In the genomic region with DNA sequence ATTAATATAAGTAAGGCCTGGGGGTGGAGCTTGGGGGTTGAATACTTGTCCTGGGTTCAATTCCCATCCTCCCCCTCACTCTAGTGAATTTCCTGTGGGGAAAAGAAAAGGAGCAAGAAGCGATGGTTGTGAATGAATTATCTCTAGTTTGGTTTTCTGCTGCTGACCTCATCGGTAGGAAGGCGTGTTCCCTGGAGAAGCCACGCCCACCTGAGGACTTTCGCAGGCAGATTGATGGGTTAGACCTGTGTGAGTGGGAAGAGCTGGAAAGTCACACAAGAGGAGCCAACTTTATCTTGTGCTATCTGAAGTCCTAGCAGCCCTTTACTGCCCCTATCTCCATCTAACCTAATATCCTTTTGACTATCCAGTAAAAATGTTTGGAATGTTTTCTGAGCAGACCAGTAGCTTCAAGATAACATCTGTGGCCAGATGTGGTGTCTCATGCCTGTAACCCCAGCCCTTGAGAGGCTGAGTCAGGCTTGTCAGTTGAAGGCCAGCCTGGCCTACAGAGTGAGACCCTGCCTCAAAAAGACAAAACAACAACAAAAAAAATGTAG, we compare ENCODE assay signal across 16 mouse cellular contexts. TPM values are rescaled to one million over a fixed set of nuclear protein-coding genes. Genes with fewer than 3 reads are reported as not detected.
A peak's percentile ranks its signal among the peaks of the same experiment; 100 is the strongest.
DNase-seq lines count a peak whose midpoint lies in the region; ATAC-seq and TF ChIP-seq lines count a peak whose summit lies in the region.
"Had no signal": no experiment of that assay in that cellular context is flagged by ENCODE, and none has a peak within 500 bp of the region (broad histone marks: within the 10 kb centered on the region; RNA-seq: fewer than 3 reads in every experiment).

No protein-coding gene starts in this region.

- H3ac ChIP-seq in myocyte (ENCODE audit: control insufficient read depth, insufficient read length), result no peak overlapping the region

- no peak overlapping the region for H3K4me2 ChIP-seq in kidney, embryonic 16.5 days (replicated peaks; ENCODE audit: low read depth, low read length)
- H3K4me2 ChIP-seq in myocyte (ENCODE audit: low read depth), result peak overlapping the region; percentile 20
- H3K4me2 ChIP-seq in forebrain, embryonic 12.5 days, result no peak overlapping the region
- H3K4me2 ChIP-seq: embryonic facial prominence, embryonic 15.5 days; limb, embryonic 13.5 days; midbrain, embryonic 15.5 days had no signal

- H3K4me1 ChIP-seq in kidney, embryonic 16.5 days (ENCODE audit: insufficient read depth, low read length), result no peaks in the 10 kb centered on the region
- peaks cover 0 to 19% of the 10 kb centered on the region in 2 experiments; a peak in 2 of 4 replicates for H3K4me1 ChIP-seq in MEL (ENCODE audit: control insufficient read depth in 1 of 2, insufficient read depth in 2 of 2, low read length in 2 of 2)
- no peaks in the 10 kb centered on the region for H3K4me1 ChIP-seq in hindbrain, embryonic 10.5 days (replicated peaks)
- H3K4me1 ChIP-seq in forebrain, embryonic 12.5 days, result no peaks in the 10 kb centered on the region
- H3K4me1 ChIP-seq: embryonic facial prominence, embryonic 15.5 days; limb, embryonic 13.5 days; midbrain, embryonic 15.5 days had no signal

- TF ChIP-seq CTCF in MEL (IDR thresholded peaks at IDR 0.05 in 2 of 3, conservative IDR thresholded peaks at IDR 0.05 in 1 of 3; ENCODE audit: control insufficient read depth in 1 of 3, insufficient read depth in 1 of 3, low read depth in 2 of 3, low read length in 3 of 3, poor library complexity in 1 of 3, severe bottlenecking in 1 of 3), result no peak

- H3K27me3 ChIP-seq in kidney, embryonic 16.5 days (ENCODE audit: insufficient read depth, low read length), result no peaks in the 10 kb centered on the region
- H3K27me3 ChIP-seq in MEL (ENCODE audit: control insufficient read depth in 1 of 2, insufficient read depth in 2 of 2, low read length in 2 of 2) (peaks cover 0 to 1% of the 10 kb centered on the region in 2 experiments; a peak in 2 of 4 replicates), myocyte (ENCODE audit: control insufficient read depth, insufficient read depth, insufficient read length) (no peaks in the 10 kb centered on the region)
- H3K27me3 ChIP-seq in hindbrain, embryonic 10.5 days (ENCODE audit: insufficient read depth, poor library complexity, severe bottlenecking), result no peaks in the 10 kb centered on the region
- H3K27me3 ChIP-seq in forebrain, embryonic 12.5 days, result no peaks in the 10 kb centered on the region
- H3K27me3 ChIP-seq: embryonic facial prominence, embryonic 15.5 days; limb, embryonic 13.5 days; midbrain, embryonic 15.5 days had no signal

- no peak for TF ChIP-seq EP300 in MEL (IDR thresholded peaks at IDR 0.05; ENCODE audit: low read depth in 1 of 2, low read length in 2 of 2)

- no peaks in the 10 kb centered on the region for H3K36me3 ChIP-seq in kidney, embryonic 16.5 days (ENCODE audit: insufficient read depth, low read length)
- peaks cover 0 to 10% of the 10 kb centered on the region in 2 experiments; a peak in 2 of 4 replicates for H3K36me3 ChIP-seq in MEL (ENCODE audit: control insufficient read depth in 1 of 2, insufficient read depth in 2 of 2, low read length in 2 of 2)
- H3K36me3 ChIP-seq in myocyte (ENCODE audit: control insufficient read depth, insufficient read depth), result no peaks in the 10 kb centered on the region
- H3K36me3 ChIP-seq in hindbrain, embryonic 10.5 days, result no peaks in the 10 kb centered on the region
- no peaks in the 10 kb centered on the region for H3K36me3 ChIP-seq in forebrain, embryonic 12.5 days (replicated peaks)
- H3K36me3 ChIP-seq: embryonic facial prominence, embryonic 15.5 days; limb, embryonic 13.5 days; midbrain, embryonic 15.5 days had no signal

- WGBS in kidney, embryonic 16.5 days, result 59% methylated on average over 5 of the region's 5 CpGs
- 68% methylated on average over 5 of the region's 5 CpGs for WGBS in hindbrain, embryonic 10.5 days
- 59% methylated on average over 5 of the region's 5 CpGs for WGBS in forebrain, embryonic 12.5 days

- ATAC-seq in kidney, embryonic 16.5 days (ENCODE audit: low FRiP score, low TSS enrichment), result 0 out of 2 replicates have a peak, but pooled peaks have one; percentile 31
- 0 out of 2 replicates have a peak, but pooled peaks have one; percentile 43 for ATAC-seq in erythroblast, adult 5-6 weeks (replicated peaks; ENCODE audit: low FRiP score, poor library complexity, severe bottlenecking)
- ATAC-seq in forebrain, embryonic 12.5 days (ENCODE audit: low FRiP score), result no peak
- ATAC-seq: forebrain, embryonic 14.5 days; intestine, postnatal 0 days; midbrain, embryonic 15.5 days had no signal

- peak overlapping the region; percentile 47; the same call in 1 of the 2 replicates for H3K27ac ChIP-seq in kidney, embryonic 16.5 days (ENCODE audit: low read length)
- H3K27ac ChIP-seq in MEL (ENCODE audit: control insufficient read depth, low read depth, low read length), result no peak overlapping the region
- H3K27ac ChIP-seq in hindbrain, embryonic 10.5 days, result no peak overlapping the region
- H3K27ac ChIP-seq in forebrain, embryonic 12.5 days, result no peak overlapping the region
- H3K27ac ChIP-seq: embryonic facial prominence, embryonic 15.5 days; limb, embryonic 13.5 days; liver, embryonic 14.5 days; midbrain, embryonic 15.5 days had no signal

- DNase-seq in kidney, adult 9 months, result no peak
- DNase-seq in MEL (ENCODE audit: low read depth, low spot score), result peak; percentile 32
- DNase-seq in hindbrain, embryonic 10.5 days (ENCODE audit: low spot score), result no peak
- DNase-seq: cerebellum, postnatal 10 days; embryo, embryonic 11 days; layer of hippocampus, adult 9-11 months had no signal

- no peak for TF ChIP-seq RAD21 in MEL (IDR thresholded peaks at IDR 0.05; ENCODE audit: low read depth, low read length)

- TF ChIP-seq POLR2A in MEL (IDR thresholded peaks at IDR 0.05; ENCODE audit: control insufficient read depth in 1 of 2, insufficient read depth in 1 of 2, low read depth in 1 of 2, low read length in 2 of 2, poor library complexity in 1 of 2), result no peak
- no peak for TF ChIP-seq POLR2A in myocyte (IDR thresholded peaks at IDR 0.05; ENCODE audit: insufficient read length, low read depth)

- no peak overlapping the region for H3K4me3 ChIP-seq in kidney, embryonic 16.5 days (ENCODE audit: low read length)
- H3K4me3 ChIP-seq in MEL (ENCODE audit: control insufficient read depth in 1 of 2, insufficient read depth in 1 of 2, low read depth in 2 of 2, low read length in 2 of 2) (no peak overlapping the region), myocyte (no peak overlapping the region)
- H3K4me3 ChIP-seq in hindbrain, embryonic 10.5 days, result no peak overlapping the region
- no peak overlapping the region for H3K4me3 ChIP-seq in forebrain, embryonic 12.5 days (replicated peaks)
- H3K4me3 ChIP-seq: embryonic facial prominence, embryonic 15.5 days; limb, embryonic 13.5 days; midbrain, embryonic 15.5 days had no signal

- no peaks in the 10 kb centered on the region for H3K79me2 ChIP-seq in MEL (ENCODE audit: control insufficient read depth, insufficient read depth, low read length, poor library complexity)
- no peaks in the 10 kb centered on the region for H3K79me2 ChIP-seq in myocyte (ENCODE audit: control insufficient read depth, insufficient read depth)

- no peaks in the 10 kb centered on the region for H3K9me3 ChIP-seq in kidney, embryonic 16.5 days (ENCODE audit: low read length)
- no peaks in the 10 kb centered on the region for H3K9me3 ChIP-seq in MEL (replicated peaks; ENCODE audit: insufficient read depth, low read length)
- no peaks in the 10 kb centered on the region for H3K9me3 ChIP-seq in hindbrain, embryonic 10.5 days
- H3K9me3 ChIP-seq in forebrain, embryonic 12.5 days, result no peaks in the 10 kb centered on the region
- H3K9me3 ChIP-seq: embryonic facial prominence, embryonic 15.5 days; limb, embryonic 13.5 days; midbrain, embryonic 15.5 days had no signal

- no peak overlapping the region for H3K9ac ChIP-seq in kidney, embryonic 16.5 days (replicated peaks; ENCODE audit: low read length)
- H3K9ac ChIP-seq in MEL (ENCODE audit: control insufficient read depth, low read depth, low read length, poor library complexity, severe bottlenecking), result no peak overlapping the region
- H3K9ac ChIP-seq in forebrain, embryonic 12.5 days, result no peak overlapping the region
- H3K9ac ChIP-seq: embryonic facial prominence, embryonic 15.5 days; limb, embryonic 13.5 days; liver, embryonic 14.5 days; midbrain, embryonic 15.5 days had no signal

RNA-seq across cellular contexts. Expression of gene Cdkn2aipnl, which starts 15.5 kb away (rescaled TPM):
- polyA plus RNA-seq in kidney, embryonic 16.5 days (2015; fragmentation: Nextera tagmentation; extraction: Ambion mirVana), result 95.5 and 99.8 TPM in 2 replicates
- 91.9 and 111 TPM in 2 replicates for total RNA-seq in MEL (2012; rRNA removed)
- polyA plus RNA-seq in MEL (2012; ENCODE audit: insufficient read depth in 1 of 2, insufficient read length in 2 of 2, low read depth in 1 of 2, low replicate concordance in 2 of 2, missing spikeins in 1 of 2) (10 to 100 TPM in 1 of 2 experiments, not detected in 1; 74.5 TPM), myocyte (2012; fragmentation: generic; extraction: Trizol) (31.8 TPM)
- 18.4 and 25.9 TPM in 2 replicates for total RNA-seq in erythroblast, adult 5-6 weeks (2015; ENCODE audit: low replicate concordance)
- 13.8 and 16.7 TPM in 2 replicates for total RNA-seq in erythroblast, adult 5-6 weeks (2017; ENCODE audit: low replicate concordance)
- polyA plus RNA-seq in hindbrain, embryonic 10.5 days (2016; fragmentation: Nextera tagmentation; extraction: Ambion mirVana), result 133 and 134 TPM in 2 replicates
- polyA plus RNA-seq in forebrain, embryonic 12.5 days (2016; fragmentation: Nextera tagmentation; extraction: Ambion mirVana), result 114 and 122 TPM in 2 replicates

RNA-seq across cellular contexts. Expression of gene Ube2b, which starts 48.6 kb away (rescaled TPM):
- 216 and 220 TPM in 2 replicates for polyA plus RNA-seq in kidney, embryonic 16.5 days (2015; fragmentation: Nextera tagmentation; extraction: Ambion mirVana)
- 35.4 and 39.5 TPM in 2 replicates for total RNA-seq in MEL (2012; rRNA removed)
- polyA plus RNA-seq in MEL (2012; ENCODE audit: insufficient read depth in 1 of 2, insufficient read length in 2 of 2, low read depth in 1 of 2, low replicate concordance in 2 of 2, missing spikeins in 1 of 2) (100 to 1,000 TPM in 1 of 2 experiments, not detected in 1; 112 TPM), myocyte (2012; fragmentation: generic; extraction: Trizol) (67.0 TPM)
- 430 and 441 TPM in 2 replicates for total RNA-seq in erythroblast, adult 5-6 weeks (2015; ENCODE audit: low replicate concordance)
- 422 and 539 TPM in 2 replicates for total RNA-seq in erythroblast, adult 5-6 weeks (2017; ENCODE audit: low replicate concordance)
- polyA plus RNA-seq in hindbrain, embryonic 10.5 days (2016; fragmentation: Nextera tagmentation; extraction: Ambion mirVana), result 205 and 207 TPM in 2 replicates
- 241 and 242 TPM in 2 replicates for polyA plus RNA-seq in forebrain, embryonic 12.5 days (2016; fragmentation: Nextera tagmentation; extraction: Ambion mirVana)

RNA-seq across cellular contexts. Expression of gene Cdkl3, which starts 52.1 kb away (rescaled TPM):
- 7.8 and 9.2 TPM in 2 replicates for polyA plus RNA-seq in kidney, embryonic 16.5 days (2015; fragmentation: Nextera tagmentation; extraction: Ambion mirVana)
- 4.4 and 4.9 TPM in 2 replicates for total RNA-seq in MEL (2012; rRNA removed)
- 1 to 10 TPM in 1 of 2 experiments, not detected in 1; 3.7 TPM for polyA plus RNA-seq in MEL (2012; ENCODE audit: insufficient read depth in 1 of 2, insufficient read length in 2 of 2, low read depth in 1 of 2, low replicate concordance in 2 of 2, missing spikeins in 1 of 2)
- 1.7 TPM in 1 of 2 replicates, not detected in the other for total RNA-seq in erythroblast, adult 5-6 weeks (2015; ENCODE audit: low replicate concordance)
- total RNA-seq in erythroblast, adult 5-6 weeks (2017; ENCODE audit: low replicate concordance), result 0.98 TPM in 1 of 2 replicates, not detected in the other
- polyA plus RNA-seq in myocyte (2012; fragmentation: generic; extraction: Trizol), result 2.2 TPM
- 8.3 and 11.7 TPM in 2 replicates for polyA plus RNA-seq in hindbrain, embryonic 10.5 days (2016; fragmentation: Nextera tagmentation; extraction: Ambion mirVana)
- polyA plus RNA-seq in forebrain, embryonic 12.5 days (2016; fragmentation: Nextera tagmentation; extraction: Ambion mirVana), result 16.1 and 16.2 TPM in 2 replicates
